Mouse (Mus musculus): ENCODE data around the gene Cdk6.
"Not testable (repeated sequence)": the region's sequence is repeated elsewhere in the genome, so short reads cannot be mapped to it uniquely, and the experiment has no call there.

The Cdk6 gene

GRCm38 (mm10) chr5:3434105-3434504 lies 92.8 kb downstream of the Cdk6 start:
- DNase-seq (ENCODE audit: low read depth) = not testable (repeated sequence)

GRCm38 (mm10) chr5:3438453-3439003 lies 97.2 kb downstream of the Cdk6 start:
- DNase-seq (ENCODE audit: low read depth) = not testable (repeated sequence)

- DNase-seq (ENCODE audit: low read depth) = not testable (repeated sequence)
Measured at GRCm38 (mm10) chr5:3439386-3439785, 98.1 kb downstream of the Cdk6 start.

GRCm38 (mm10) chr5:3442524-3442923 lies 101.2 kb downstream of the Cdk6 start:
- not testable (repeated sequence) for DNase-seq (ENCODE audit: low read depth)

GRCm38 (mm10) chr5:3451233-3451632 lies 109.9 kb downstream of the Cdk6 start:
- not testable (repeated sequence) for DNase-seq (ENCODE audit: low read depth)

GRCm38 (mm10) chr5:3453946-3454345 lies 112.7 kb downstream of the Cdk6 start:
- not testable (repeated sequence) for DNase-seq (ENCODE audit: low read depth)

GRCm38 (mm10) chr5:3460907-3461306 lies 119.6 kb downstream of the Cdk6 start:
- DNase-seq (ENCODE audit: low read depth) = no peak

GRCm38 (mm10) chr5:3461401-3461800 lies 120.1 kb downstream of the Cdk6 start:
- DNase-seq (ENCODE audit: low read depth) = no peak

- no peak for DNase-seq (ENCODE audit: low read depth)
Measured at GRCm38 (mm10) chr5:3462897-3463757, 121.8 kb downstream of the Cdk6 start.

GRCm38 (mm10) chr5:3463758-3464157 lies 122.5 kb downstream of the Cdk6 start:
- DNase-seq (ENCODE audit: low read depth) = no peak

GRCm38 (mm10) chr5:3466069-3466877 lies 125.0 kb downstream of the Cdk6 start:
- DNase-seq (ENCODE audit: low read depth) = no peak

GRCm38 (mm10) chr5:3470866-3471265 lies 129.6 kb downstream of the Cdk6 start:
- DNase-seq (ENCODE audit: low read depth) = no peak

- no peak for DNase-seq (ENCODE audit: low read depth)
Measured at GRCm38 (mm10) chr5:3472311-3473156, 131.2 kb downstream of the Cdk6 start.

GRCm38 (mm10) chr5:3477711-3478110 lies 136.4 kb downstream of the Cdk6 start:
- no peak for DNase-seq (ENCODE audit: low read depth)

- DNase-seq (ENCODE audit: low read depth) = no peak
Measured at GRCm38 (mm10) chr5:3478216-3478615, 136.9 kb downstream of the Cdk6 start.

- DNase-seq (ENCODE audit: low read depth) = no peak
Measured at GRCm38 (mm10) chr5:3479016-3479795, 137.9 kb downstream of the Cdk6 start.

GRCm38 (mm10) chr5:3480637-3481395 lies 139.5 kb downstream of the Cdk6 start:
- no peak for DNase-seq (ENCODE audit: low read depth)

- DNase-seq (ENCODE audit: low read depth) = no peak
Measured at GRCm38 (mm10) chr5:3482474-3482873, 141.2 kb downstream of the Cdk6 start.

GRCm38 (mm10) chr5:3483054-3483722 lies 141.9 kb downstream of the Cdk6 start:
- DNase-seq (ENCODE audit: low read depth) = no peak

Data from fibroblast of lung, adult 2 months (primary cell).